Mouse (Mus musculus): ENCODE measurements around the gene Matn4.

GRCm38 (mm10) chr2:164358373-164358772 is 46.6 kb downstream of the Matn4 start:
- TF ChIP-seq MAFK (IDR thresholded peaks at IDR 0.05; ENCODE audit: insufficient read depth, low read depth, low read length) = no peak
- no peak for TF ChIP-seq ZC3H11A (IDR thresholded peaks at IDR 0.05; ENCODE audit: borderline replicate concordance, low read depth, low read length)

Measured in ES-E14 (cell line).